Mouse (Mus musculus) heart, embryonic 16.5 days (tissue): ENCODE measurements around the gene Sox8. TPM values are rescaled to one million over a fixed set of nuclear protein-coding genes. Genes with fewer than 3 reads are reported as not detected.

Experiments used
- ATAC-seq: fragments of 200-750 bp; cut with Nextera tagmentation; replicated peaks from 2 replicates; pipeline ENCODE4 v1.8.0; 2017; ENCODE audit warnings: moderate number of reproducible peaks; ENCODE audit not compliant: insufficient read depth, low FRiP score; ENCODE audit errors: extremely low read depth
- H3K27ac ChIP-seq: fragments of 300-500 bp; sonication (generic); 2 replicates; pipeline ENCODE4 v1.5.1; 2014; ENCODE audit warnings: mild to moderate bottlenecking, low read length, control low read depth, moderate library complexity
- H3K27me3 ChIP-seq: fragments of 300-500 bp; sonication (generic); 2 replicates; pipeline ENCODE4 v1.6.1; 2014; ENCODE audit warnings: low read length, mixed read lengths; ENCODE audit not compliant: control insufficient read depth, insufficient read depth
- H3K36me3 ChIP-seq: fragments of 300-500 bp; sonication (generic); 2 replicates; pipeline ENCODE4 v1.6.1; 2014; ENCODE audit not compliant: control insufficient read depth, insufficient read depth
- H3K4me1 ChIP-seq: fragments of 300-500 bp; sonication (generic); 2 replicates; pipeline ENCODE4 v1.6.1; 2014; ENCODE audit warnings: low read length, mixed read lengths; ENCODE audit not compliant: control insufficient read depth, insufficient read depth
- H3K4me2 ChIP-seq: fragments of 300-500 bp; sonication (generic); 2 replicates; pipeline ENCODE4 v1.6.1; 2014; ENCODE audit warnings: low read depth, mild to moderate bottlenecking, control low read depth, low read length
- H3K4me3 ChIP-seq: fragments of 300-500 bp; sonication (generic); 2 replicates; pipeline ENCODE4 v1.5.1; 2014; ENCODE audit warnings: mild to moderate bottlenecking, control low read depth, low read length
- H3K9ac ChIP-seq: fragments of 300-500 bp; sonication (generic); 2 replicates; pipeline ENCODE4 v1.6.1; 2014; ENCODE audit warnings: low read length, control low read depth
- H3K9me3 ChIP-seq: fragments of 300-500 bp; sonication (generic); replicated peaks from 2 replicates; pipeline ENCODE4 v1.6.1; 2016; ENCODE audit warnings: low read length; ENCODE audit not compliant: control insufficient read depth
- WGBS: fragments of 180-500 bp; shearing (Covaris S2); extraction: QIAGEN DNeasy Blood & Tissue Kit; methylation state at CpG from one replicate; pipeline ENCODE4 v1.1.7; 2014; 5-methylcytosine and 5-hydroxymethylcytosine counted together
- polyA plus RNA-seq: library from polyadenylated mRNA; unstranded; fragments of >200 nt; fragmentation: Nextera tagmentation; extraction: Ambion mirVana; gene quantifications from 2 replicates; pipeline ENCODE4 v1.2.1, GENCODE M21; 2015

The Sox8 gene
- polyA plus RNA-seq, 1 experiment from 2014 or later: 0.54 TPM

- Histone ChIP-seq H3K4me3 (no peak overlapping the region), H3K36me3 (no peaks in the 10 kb centered on the region), H3K27ac (peak overlapping the region; percentile 86), H3K9me3 (no peaks in the 10 kb centered on the region), H3K4me1 (peaks cover 34% of the 10 kb centered on the region), H3K4me2 (0 out of 2 replicates have a peak overlapping the region, but pooled peaks have one; percentile 28), H3K27me3 (peaks cover 5% of the 10 kb centered on the region), H3K9ac (peak overlapping the region; percentile 37; the same call in 1 of the 2 replicates)
- peak; percentile 71 for ATAC-seq
- WGBS: 37% methylated on average over 12 of the region's 12 CpGs
Measured at GRCm38 (mm10) chr17:25575208-25575971, 4.9 kb upstream of the Sox8 start.

GRCm38 (mm10) chr17:25571453-25571820, 951 bp upstream of the Sox8 start:
- peaks cover 32% of the 10 kb centered on the region for H3K27me3 ChIP-seq
- H3K27ac ChIP-seq: no peak overlapping the region
- no peak for ATAC-seq
- WGBS: 16% methylated on average over 8 of the region's 8 CpGs
- peak overlapping the region; percentile 70 for H3K9ac ChIP-seq
- no peaks in the 10 kb centered on the region for H3K9me3 ChIP-seq
- no peaks in the 10 kb centered on the region for H3K36me3 ChIP-seq
- peak overlapping the region; percentile 97 for H3K4me2 ChIP-seq
- H3K4me3 ChIP-seq: peak overlapping the region; percentile 64
- peaks cover 29% of the 10 kb centered on the region for H3K4me1 ChIP-seq

- peak; percentile 23 for ATAC-seq
- Histone ChIP-seq H3K9ac (peak overlapping the region; percentile 70), H3K9me3 (no peaks in the 10 kb centered on the region), H3K4me3 (peak overlapping the region; percentile 64), H3K4me1 (peaks cover 26% of the 10 kb centered on the region), H3K36me3 (no peaks in the 10 kb centered on the region), H3K27ac (no peak overlapping the region), H3K4me2 (peak overlapping the region; percentile 97), H3K27me3 (peaks cover 32% of the 10 kb centered on the region)
- 7% methylated on average over 54 of the region's 54 CpGs for WGBS
Measured at GRCm38 (mm10) chr17:25569833-25570647, 446 bp downstream of the Sox8 start.

- H3K9ac ChIP-seq: no peak overlapping the region
- H3K27ac ChIP-seq: no peak overlapping the region
- H3K4me3 ChIP-seq: no peak overlapping the region
- no peak for ATAC-seq
- no peak overlapping the region for H3K4me2 ChIP-seq
- no peaks in the 10 kb centered on the region for H3K36me3 ChIP-seq
- WGBS: 84% methylated on average over 11 of the region's 11 CpGs
- H3K4me1 ChIP-seq: peaks cover 21% of the 10 kb centered on the region
- peaks cover 32% of the 10 kb centered on the region for H3K27me3 ChIP-seq
- no peaks in the 10 kb centered on the region for H3K9me3 ChIP-seq
Measured at GRCm38 (mm10) chr17:25568880-25569279, 1.6 kb downstream of the Sox8 start.

- 47% methylated on average over 10 of the region's 10 CpGs for WGBS
- ATAC-seq: no peak
- H3K9ac ChIP-seq: no peak overlapping the region
- H3K36me3 ChIP-seq: no peaks in the 10 kb centered on the region
- no peak overlapping the region for H3K4me3 ChIP-seq
- peaks cover 32% of the 10 kb centered on the region for H3K27me3 ChIP-seq
- H3K27ac ChIP-seq: no peak overlapping the region
- no peak overlapping the region for H3K4me2 ChIP-seq
- H3K4me1 ChIP-seq: peaks cover 23% of the 10 kb centered on the region
- H3K9me3 ChIP-seq: no peaks in the 10 kb centered on the region
Measured at GRCm38 (mm10) chr17:25568206-25568605, 2.3 kb downstream of the Sox8 start.

- ATAC-seq: no peak
- H3K27me3 ChIP-seq: peaks cover 32% of the 10 kb centered on the region
- no peaks in the 10 kb centered on the region for H3K9me3 ChIP-seq
- no peak overlapping the region for H3K27ac ChIP-seq
- no peak overlapping the region for H3K4me3 ChIP-seq
- WGBS: 21% methylated on average over 14 of the region's 14 CpGs
- no peak overlapping the region for H3K9ac ChIP-seq
- H3K4me2 ChIP-seq: no peak overlapping the region
- H3K4me1 ChIP-seq: peaks cover 23% of the 10 kb centered on the region
- H3K36me3 ChIP-seq: no peaks in the 10 kb centered on the region
Measured at GRCm38 (mm10) chr17:25567745-25568144, 2.7 kb downstream of the Sox8 start.

GRCm38 (mm10) chr17:25567261-25567660, 3.2 kb downstream of the Sox8 start:
- 79% methylated on average over 13 of the region's 13 CpGs for WGBS
- H3K36me3 ChIP-seq: no peaks in the 10 kb centered on the region
- no peaks in the 10 kb centered on the region for H3K9me3 ChIP-seq
- peaks cover 32% of the 10 kb centered on the region for H3K27me3 ChIP-seq
- no peak for ATAC-seq
- no peak overlapping the region for H3K4me2 ChIP-seq
- no peak overlapping the region for H3K9ac ChIP-seq
- H3K4me1 ChIP-seq: peaks cover 23% of the 10 kb centered on the region
- no peak overlapping the region for H3K27ac ChIP-seq
- H3K4me3 ChIP-seq: no peak overlapping the region

- Histone ChIP-seq H3K9ac (no peak overlapping the region), H3K4me1 (peaks cover 17% of the 10 kb centered on the region), H3K4me3 (no peak overlapping the region), H3K27ac (no peak overlapping the region), H3K36me3 (no peaks in the 10 kb centered on the region), H3K4me2 (no peak overlapping the region), H3K27me3 (peaks cover 28% of the 10 kb centered on the region), H3K9me3 (no peaks in the 10 kb centered on the region)
- ATAC-seq: no peak
- 75% methylated on average over 17 of the region's 17 CpGs for WGBS
Measured at GRCm38 (mm10) chr17:25565860-25566600, 4.5 kb downstream of the Sox8 start.
